Mouse (Mus musculus) C2C12 (cell line): ENCODE measurements around the gene Amt.

Experiments used
- CTCF ChIP-seq: IDR thresholded peaks from one replicate; pipeline ENCODE4 v1.5.1; 2011; ENCODE audit not compliant: control insufficient read depth, insufficient read depth, insufficient read length
- FOSL1 ChIP-seq: IDR thresholded peaks from one replicate; pipeline ENCODE4 v1.8.0; 2011; ENCODE audit warnings: mild to moderate bottlenecking, low read length; ENCODE audit not compliant: poor library complexity, insufficient read depth, severe bottlenecking
- MAX ChIP-seq: IDR thresholded peaks from one replicate; pipeline ENCODE4 v1.6.1; 2011; ENCODE audit warnings: mild to moderate bottlenecking, control low read depth
- MYOD1 ChIP-seq: IDR thresholded peaks from one replicate; pipeline ENCODE4 v1.6.1; 2011; ENCODE audit warnings: low read depth; ENCODE audit not compliant: control insufficient read depth, insufficient read length
- MYOG ChIP-seq: IDR thresholded peaks from one replicate; pipeline ENCODE4 v1.6.1; 2011; ENCODE audit not compliant: control insufficient read depth, insufficient read length; ENCODE audit errors: extremely low read depth
- USF1 ChIP-seq: IDR thresholded peaks from one replicate; pipeline ENCODE4 v1.6.1; 2011; ENCODE audit warnings: low read depth, mild to moderate bottlenecking, control low read depth, moderate library complexity

GRCm38 (mm10) chr9:108341139-108341475 is 44.5 kb downstream of the Amt start:
- TF ChIP-seq CTCF (no peak), USF1 (no peak), MYOD1 (no peak), MAX (no peak), MYOG (no peak), FOSL1 (no peak)
